Mouse (Mus musculus) midbrain, embryonic 14.5 days (tissue): ENCODE results near the gene Slc7a14. TPM values are rescaled to one million over a fixed set of nuclear protein-coding genes. Genes with fewer than 3 reads are reported as not detected.

Experiments used
- ATAC-seq: fragments of 200-750 bp; cut with Nextera tagmentation; 2 replicates; pipeline ENCODE4 v1.8.0; 2017; ENCODE audit warnings: moderate number of reproducible peaks, moderate library complexity; ENCODE audit not compliant: low FRiP score, low TSS enrichment
- DNase-seq: peaks from one replicate; pipeline ENCODE4 v3.0.0-alpha.2; 2015
- H3K27ac ChIP-seq: fragments of 300-500 bp; sonication (generic); replicated peaks from 2 replicates; pipeline ENCODE4 v1.5.1; 2014; ENCODE audit warnings: mild to moderate bottlenecking, low read depth, low read length, moderate library complexity
- H3K27me3 ChIP-seq: fragments of 300-500 bp; sonication (generic); 2 replicates; pipeline ENCODE4 v1.6.1; 2014; ENCODE audit warnings: low read length, control low read depth, mixed read lengths; ENCODE audit not compliant: control insufficient read depth, insufficient read depth
- H3K36me3 ChIP-seq: fragments of 300-500 bp; sonication (generic); 2 replicates; pipeline ENCODE4 v1.6.1; 2014; ENCODE audit warnings: low read length, control low read depth; ENCODE audit not compliant: control insufficient read depth, insufficient read depth
- H3K4me1 ChIP-seq: fragments of 300-500 bp; sonication (generic); 2 replicates; pipeline ENCODE4 v1.6.1; 2014; ENCODE audit warnings: mild to moderate bottlenecking, antibody characterized with exemption, low read length, control low read depth; ENCODE audit not compliant: control insufficient read depth, insufficient read depth
- H3K4me2 ChIP-seq: fragments of 300-500 bp; sonication (generic); 2 replicates; pipeline ENCODE4 v1.6.1; 2014; ENCODE audit warnings: mild to moderate bottlenecking, low read length, moderate library complexity
- H3K4me3 ChIP-seq: fragments of 300-500 bp; sonication (generic); replicated peaks from 2 replicates; pipeline ENCODE4 v1.5.1; 2014; ENCODE audit warnings: low read depth, low read length
- H3K9ac ChIP-seq: fragments of 300-500 bp; sonication (generic); replicated peaks from 2 replicates; pipeline ENCODE4 v1.6.1; 2014; ENCODE audit warnings: mild to moderate bottlenecking, low read length, moderate library complexity
- H3K9me3 ChIP-seq: fragments of 300-500 bp; sonication (generic); 2 replicates; pipeline ENCODE4 v1.6.1; 2016; ENCODE audit warnings: low read length, control low read depth, mixed read lengths; ENCODE audit not compliant: control insufficient read depth
- WGBS: fragments of 180-500 bp; shearing (Covaris S2); extraction: QIAGEN DNeasy Blood & Tissue Kit; methylation state at CpG from one replicate; pipeline ENCODE4 v1.1.7; 2014; 5-methylcytosine and 5-hydroxymethylcytosine counted together
- polyA plus RNA-seq: library from polyadenylated mRNA; unstranded; fragments of >200 nt; fragmentation: Nextera tagmentation; extraction: Ambion mirVana; gene quantifications from 2 replicates; pipeline ENCODE4 v1.2.1, GENCODE M21; 2014

The Slc7a14 gene
- polyA plus RNA-seq, 1 experiment from 2014 or later = 6.4 TPM

- ATAC-seq = no peak
- Histone ChIP-seq H3K9me3 (no peaks in the 10 kb centered on the region), H3K4me1 (peaks cover 5% of the 10 kb centered on the region; the same call in 1 of the 2 replicates), H3K27me3 (no peaks in the 10 kb centered on the region), H3K36me3 (no peaks in the 10 kb centered on the region), H3K9ac (no peak overlapping the region), H3K4me3 (no peak overlapping the region), H3K27ac (no peak overlapping the region), H3K4me2 (no peak overlapping the region)
- 75% methylated on average over 9 of the region's 9 CpGs for WGBS
- peak; percentile 19 for DNase-seq
Observed at GRCm38 (mm10) chr3:31212205-31213038, 97.8 kb downstream of the Slc7a14 start.

- 12% methylated on average over 19 of the region's 19 CpGs for WGBS
- Histone ChIP-seq H3K4me3 (0 out of 2 replicates have a peak overlapping the region, but pooled peaks have one; percentile 7), H3K4me2 (peak overlapping the region; percentile 40), H3K4me1 (peaks cover 5% of the 10 kb centered on the region; the same call in 1 of the 2 replicates), H3K36me3 (no peaks in the 10 kb centered on the region), H3K9me3 (no peaks in the 10 kb centered on the region), H3K27ac (no peak overlapping the region), H3K27me3 (no peaks in the 10 kb centered on the region), H3K9ac (no peak overlapping the region; the same call in 1 of the 2 replicates)
- ATAC-seq (no peak), DNase-seq (peak; percentile 29)
Observed at GRCm38 (mm10) chr3:31209001-31209400, 101.2 kb downstream of the Slc7a14 start.

- no peak overlapping the region for H3K27ac ChIP-seq
- H3K36me3 ChIP-seq = no peaks in the 10 kb centered on the region
- peak overlapping the region; percentile 40; the same call in 1 of the 2 replicates for H3K4me2 ChIP-seq
- WGBS = 14% methylated on average over 6 of the region's 6 CpGs
- H3K4me1 ChIP-seq = peaks cover 5% of the 10 kb centered on the region; the same call in 1 of the 2 replicates
- no peak overlapping the region for H3K4me3 ChIP-seq
- H3K9me3 ChIP-seq = no peaks in the 10 kb centered on the region
- no peak overlapping the region for H3K9ac ChIP-seq
- ATAC-seq = no peak
- no peak for DNase-seq
- no peaks in the 10 kb centered on the region for H3K27me3 ChIP-seq
Observed at GRCm38 (mm10) chr3:31208458-31208994, 101.7 kb downstream of the Slc7a14 start.

GRCm38 (mm10) chr3:31208046-31208445 lies 102.1 kb downstream of the Slc7a14 start:
- H3K27me3 ChIP-seq = no peaks in the 10 kb centered on the region
- H3K27ac ChIP-seq = no peak overlapping the region
- WGBS = 78% methylated on average over 4 of the region's 4 CpGs
- H3K36me3 ChIP-seq = no peaks in the 10 kb centered on the region
- no peak overlapping the region for H3K4me3 ChIP-seq
- H3K4me2 ChIP-seq = no peak overlapping the region
- ATAC-seq (no peak), DNase-seq (no peak)
- peaks cover 5% of the 10 kb centered on the region; the same call in 1 of the 2 replicates for H3K4me1 ChIP-seq
- no peak overlapping the region for H3K9ac ChIP-seq
- no peaks in the 10 kb centered on the region for H3K9me3 ChIP-seq

- H3K27me3 ChIP-seq = no peaks in the 10 kb centered on the region
- ATAC-seq (no peak), DNase-seq (no peak)
- H3K36me3 ChIP-seq = no peaks in the 10 kb centered on the region
- no peak overlapping the region for H3K4me3 ChIP-seq
- 88% methylated on average over 3 of the region's 3 CpGs for WGBS
- no peak overlapping the region for H3K9ac ChIP-seq
- peaks cover 5% of the 10 kb centered on the region; the same call in 1 of the 2 replicates for H3K4me1 ChIP-seq
- no peak overlapping the region for H3K4me2 ChIP-seq
- no peak overlapping the region for H3K27ac ChIP-seq
- no peaks in the 10 kb centered on the region for H3K9me3 ChIP-seq
Observed at GRCm38 (mm10) chr3:31205167-31205566, 105.0 kb downstream of the Slc7a14 start.

- no peak for DNase-seq
- H3K9ac ChIP-seq = no peak overlapping the region
- 95% methylated on average over 11 of the region's 11 CpGs for WGBS
- no peak overlapping the region for H3K4me2 ChIP-seq
- no peak for ATAC-seq
- no peaks in the 10 kb centered on the region for H3K4me1 ChIP-seq
- no peak overlapping the region for H3K27ac ChIP-seq
- no peaks in the 10 kb centered on the region for H3K27me3 ChIP-seq
- no peak overlapping the region for H3K4me3 ChIP-seq
- no peaks in the 10 kb centered on the region for H3K9me3 ChIP-seq
- H3K36me3 ChIP-seq = no peaks in the 10 kb centered on the region
Observed at GRCm38 (mm10) chr3:31203947-31204346, 106.2 kb downstream of the Slc7a14 start.

- no peaks in the 10 kb centered on the region for H3K27me3 ChIP-seq
- no peak overlapping the region for H3K4me2 ChIP-seq
- no peak for DNase-seq
- H3K9ac ChIP-seq = no peak overlapping the region
- no peak for ATAC-seq
- H3K4me3 ChIP-seq = no peak overlapping the region
- H3K27ac ChIP-seq = no peak overlapping the region
- no peaks in the 10 kb centered on the region for H3K4me1 ChIP-seq
- H3K36me3 ChIP-seq = no peaks in the 10 kb centered on the region
- 93% methylated on average over 17 of the region's 17 CpGs for WGBS
- H3K9me3 ChIP-seq = no peaks in the 10 kb centered on the region
Observed at GRCm38 (mm10) chr3:31199162-31199877, 110.9 kb downstream of the Slc7a14 start.

GRCm38 (mm10) chr3:31191402-31191801 lies 118.8 kb downstream of the Slc7a14 start:
- H3K4me1 ChIP-seq = no peaks in the 10 kb centered on the region
- no peak overlapping the region for H3K4me2 ChIP-seq
- H3K9me3 ChIP-seq = no peaks in the 10 kb centered on the region
- H3K4me3 ChIP-seq = no peak overlapping the region
- no peak for ATAC-seq
- no peak overlapping the region for H3K9ac ChIP-seq
- DNase-seq = no peak
- H3K36me3 ChIP-seq = no peaks in the 10 kb centered on the region
- no peaks in the 10 kb centered on the region for H3K27me3 ChIP-seq
- 89% methylated on average over 10 of the region's 10 CpGs for WGBS
- H3K27ac ChIP-seq = no peak overlapping the region
